Mouse (Mus musculus) cerebellum, adult 8-10 months (tissue): Measurements from ENCODE around the gene Atp2b1.
"Not testable (repeated sequence)": the region's sequence is repeated elsewhere in the genome, so short reads cannot be mapped to it uniquely, and the experiment has no call there.

Source experiments
- DNase-seq: peaks from one replicate; pipeline ENCODE4 v3.0.0; 2022

Atp2b1 gene

DNA sequence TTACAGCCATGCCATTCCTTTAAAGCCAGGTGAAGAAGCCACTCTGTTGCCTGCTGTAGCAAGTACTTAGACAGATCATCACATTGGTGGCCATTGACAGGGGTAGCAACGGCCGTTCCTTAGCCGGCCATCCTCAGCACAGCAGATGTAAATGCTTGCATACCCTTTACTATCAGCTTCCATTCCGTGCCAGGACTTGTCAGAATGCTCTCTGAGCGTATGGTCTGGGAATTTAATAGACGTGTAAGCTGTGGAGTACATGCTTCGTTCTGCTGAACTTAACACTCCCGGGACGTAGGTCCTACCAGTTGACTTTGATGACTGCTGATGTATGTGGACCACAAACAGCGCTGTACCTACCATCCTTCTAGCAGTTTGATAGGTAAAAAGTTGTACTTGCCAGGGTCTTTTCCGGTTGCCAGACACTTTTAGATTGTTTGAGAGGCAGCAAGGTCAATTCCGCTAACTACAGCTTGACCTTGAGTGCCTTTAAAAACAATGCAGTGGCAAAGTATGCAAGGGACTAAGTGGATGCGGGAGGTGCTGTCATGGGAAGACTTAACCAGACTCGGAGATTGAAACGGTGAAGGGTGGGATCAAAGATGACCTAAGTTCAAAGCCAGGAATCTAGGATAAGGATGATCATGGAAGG, 53.2 kb downstream of the Atp2b1 start:
- no peak for DNase-seq

DNA sequence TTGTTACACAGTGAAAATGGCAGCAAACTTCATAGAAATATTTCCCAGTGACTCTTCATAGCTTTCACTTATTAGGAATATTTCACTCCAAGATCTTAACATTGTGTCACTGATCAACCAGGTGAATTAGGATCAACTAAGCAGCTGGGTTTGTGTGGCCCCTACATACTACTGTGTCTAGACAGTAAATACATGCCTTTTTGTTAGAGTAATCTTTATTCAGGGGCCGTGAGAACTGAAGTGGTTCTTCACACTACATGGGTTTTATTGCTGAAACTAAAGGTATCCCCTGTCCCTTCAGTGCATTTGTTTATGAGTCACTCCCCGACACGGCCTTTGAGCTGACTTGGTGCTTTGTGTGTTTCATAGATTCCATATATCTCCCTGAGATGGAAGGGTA, 56.7 kb downstream of the Atp2b1 start:
- no peak for DNase-seq

DNA sequence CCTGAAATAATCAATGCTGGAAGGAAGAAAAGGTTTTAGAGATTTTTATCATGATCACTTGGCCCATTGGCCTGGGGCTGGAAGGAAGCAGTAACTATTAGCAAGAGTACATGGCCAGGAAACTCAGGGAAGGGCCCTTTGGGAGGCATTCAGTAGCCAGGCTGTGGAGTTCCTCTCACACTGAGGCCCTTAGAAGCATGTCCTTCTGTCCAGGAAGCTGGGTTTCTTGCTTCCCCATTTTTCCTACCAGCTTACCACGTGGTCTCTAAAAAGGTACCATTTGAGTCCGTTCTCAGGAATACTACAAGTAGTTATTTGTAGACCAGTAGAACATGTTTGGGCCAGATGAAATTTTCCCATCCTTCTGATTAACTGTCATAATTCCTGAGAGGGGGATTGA, 58.2 kb downstream of the Atp2b1 start:
- DNase-seq, result no peak

DNA sequence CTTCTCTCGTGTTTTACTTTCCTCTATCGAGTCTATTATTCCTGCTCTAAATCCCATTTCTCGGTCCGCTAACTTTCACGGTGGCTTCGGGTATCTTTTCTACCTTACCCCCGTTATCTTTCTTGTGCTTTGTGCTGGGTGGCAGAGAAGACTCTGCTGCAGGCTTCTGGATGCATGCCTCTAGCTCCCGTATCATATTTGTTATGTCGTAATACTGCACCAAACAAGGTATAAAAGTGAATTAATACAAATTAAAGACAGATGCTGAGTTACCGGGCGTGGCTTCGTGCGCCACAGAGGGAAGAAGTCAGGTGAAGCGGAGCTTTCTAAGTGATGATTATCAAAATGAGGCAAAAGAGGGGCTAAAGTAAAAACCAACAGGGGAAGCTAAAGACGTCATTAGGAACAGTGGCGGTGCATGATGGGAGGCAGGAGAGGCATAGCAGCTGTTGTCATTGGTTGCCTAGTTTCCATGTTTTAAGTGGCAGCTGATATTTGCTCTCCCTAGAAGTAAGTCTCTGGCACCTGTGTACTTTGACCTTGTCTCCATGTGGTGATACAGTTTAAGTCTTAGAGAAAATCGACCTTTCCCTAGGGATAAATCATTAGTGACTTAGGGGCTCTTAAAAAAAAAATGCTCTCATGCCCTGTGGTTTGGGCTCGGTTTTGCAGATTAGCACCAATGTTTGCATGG, 58.9 kb downstream of the Atp2b1 start:
- DNase-seq, result no peak

DNA sequence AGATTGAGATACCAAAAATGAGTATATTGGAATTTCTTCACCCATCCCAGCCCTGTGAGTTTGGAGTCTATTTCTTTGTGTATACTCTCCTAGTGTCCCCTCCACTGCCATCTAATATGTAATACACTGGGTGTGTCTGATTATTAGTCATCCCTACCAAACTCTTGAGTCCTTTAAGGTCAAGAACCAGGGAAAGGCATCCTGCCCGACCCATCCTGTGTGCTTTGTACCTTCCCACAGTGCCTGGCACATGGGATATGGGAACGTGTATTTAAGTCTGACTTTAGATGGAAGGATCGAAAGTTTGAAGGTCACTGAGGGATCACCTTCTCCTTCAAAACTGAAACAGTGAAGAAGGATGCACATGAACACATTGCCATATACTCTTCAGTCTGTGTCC, 60.4 kb downstream of the Atp2b1 start:
- DNase-seq, result no peak

DNA sequence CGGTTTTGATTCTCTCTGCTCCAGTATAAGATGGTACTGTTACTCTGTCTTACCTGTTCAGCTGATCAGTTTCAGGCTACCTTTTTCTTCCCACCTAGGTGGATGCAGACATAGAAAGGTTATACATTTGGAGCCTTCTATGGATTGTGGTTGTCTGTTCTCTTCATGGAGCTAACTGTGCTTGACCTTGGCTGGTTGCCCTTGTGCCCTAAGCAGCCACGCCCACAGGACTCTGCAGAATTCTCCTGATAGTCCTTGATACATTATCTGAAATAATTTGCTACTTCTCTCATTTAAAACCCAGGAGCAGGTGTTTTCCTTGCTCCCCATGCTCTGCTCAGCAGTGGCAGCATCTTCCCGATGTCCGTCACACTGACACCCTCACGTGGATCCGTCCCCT, 61.4 kb downstream of the Atp2b1 start:
- DNase-seq, result no peak

DNA sequence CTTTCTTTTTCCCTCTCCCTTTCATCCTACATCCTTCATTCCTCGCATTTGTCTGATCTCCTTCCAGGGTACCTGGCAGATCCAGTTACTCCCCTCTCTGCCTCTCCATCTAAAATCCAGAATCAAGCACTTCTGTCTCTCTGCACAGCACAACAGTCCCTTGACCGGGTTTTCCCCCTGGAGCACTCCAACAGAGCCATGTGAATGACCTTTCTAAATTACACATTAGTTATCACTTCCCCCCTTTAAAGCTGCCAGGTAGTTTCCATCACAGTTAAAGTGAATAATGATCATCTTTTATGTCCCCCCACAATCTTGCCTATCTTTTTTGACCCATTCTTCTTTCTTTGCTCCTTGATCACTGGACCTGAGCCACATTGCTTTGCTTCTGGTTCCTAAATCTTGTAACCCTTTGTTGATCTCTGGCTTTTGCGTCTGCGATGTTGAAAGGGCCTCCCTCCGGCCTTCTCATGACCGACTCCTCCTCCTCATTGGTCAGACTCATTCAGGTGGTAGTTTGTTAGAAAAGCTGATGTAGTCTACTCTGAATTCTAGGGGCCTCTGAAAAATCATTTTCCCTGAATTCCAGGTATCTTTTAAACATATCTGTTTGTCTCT, 62.8 kb downstream of the Atp2b1 start:
- no peak for DNase-seq

DNA sequence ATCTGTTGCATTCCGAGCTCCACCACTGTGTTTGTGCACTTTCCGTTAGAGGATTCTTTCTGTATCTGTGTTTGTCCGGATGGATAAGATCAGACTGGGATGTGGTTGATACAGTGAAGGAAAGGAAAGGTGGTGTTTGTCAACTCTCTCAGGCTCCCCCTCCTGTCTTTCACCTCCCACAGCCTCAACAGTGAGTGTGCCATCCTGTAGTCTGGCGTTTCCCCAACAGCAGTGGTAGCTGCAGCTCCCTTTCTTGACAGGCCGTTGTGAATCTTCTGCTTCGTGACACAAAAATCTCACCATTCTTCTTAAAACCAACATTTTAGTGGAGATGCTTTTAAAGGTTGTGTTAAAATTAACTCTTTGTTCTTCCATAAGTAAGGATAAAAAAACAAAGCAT, 64.6 kb downstream of the Atp2b1 start:
- no peak for DNase-seq

DNA sequence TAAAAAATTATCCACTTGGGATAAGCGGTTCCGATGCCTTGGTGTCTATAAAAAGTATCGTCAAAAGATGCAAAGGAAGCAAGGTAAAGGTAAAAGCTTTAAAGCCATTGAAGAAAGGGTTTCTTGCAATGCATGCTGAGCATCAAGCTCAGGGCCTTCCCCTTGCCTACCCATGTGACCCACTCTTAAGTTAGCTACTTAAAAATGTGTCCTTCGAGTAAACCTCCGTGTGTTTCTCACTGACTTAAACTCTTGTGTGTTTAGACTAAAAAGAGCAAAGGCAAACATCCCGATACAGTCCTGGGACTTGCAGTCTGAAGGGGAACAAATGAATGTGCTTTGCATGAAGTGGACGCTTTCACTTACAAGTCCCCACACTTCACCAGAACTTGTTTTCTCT, 65.1 kb downstream of the Atp2b1 start:
- no peak for DNase-seq

DNA sequence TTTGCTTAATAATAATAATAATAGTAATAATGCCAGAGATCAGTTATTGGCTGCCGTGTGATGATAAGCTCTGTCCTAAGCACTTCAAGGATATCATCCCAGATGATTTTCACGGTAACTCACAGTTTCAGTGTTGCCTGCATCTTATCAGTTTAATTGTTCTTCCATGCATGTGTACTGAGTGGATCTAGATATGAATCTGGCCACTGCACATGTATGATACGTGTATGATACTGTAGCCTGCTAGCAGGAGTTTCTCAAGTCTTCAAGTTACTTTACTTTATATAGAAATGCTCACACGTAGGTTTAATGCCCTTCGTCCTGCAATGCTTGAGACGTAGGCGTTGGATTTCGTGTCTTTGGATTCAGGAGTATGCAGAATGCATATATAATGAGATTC, 65.7 kb downstream of the Atp2b1 start:
- DNase-seq, result no peak

DNA sequence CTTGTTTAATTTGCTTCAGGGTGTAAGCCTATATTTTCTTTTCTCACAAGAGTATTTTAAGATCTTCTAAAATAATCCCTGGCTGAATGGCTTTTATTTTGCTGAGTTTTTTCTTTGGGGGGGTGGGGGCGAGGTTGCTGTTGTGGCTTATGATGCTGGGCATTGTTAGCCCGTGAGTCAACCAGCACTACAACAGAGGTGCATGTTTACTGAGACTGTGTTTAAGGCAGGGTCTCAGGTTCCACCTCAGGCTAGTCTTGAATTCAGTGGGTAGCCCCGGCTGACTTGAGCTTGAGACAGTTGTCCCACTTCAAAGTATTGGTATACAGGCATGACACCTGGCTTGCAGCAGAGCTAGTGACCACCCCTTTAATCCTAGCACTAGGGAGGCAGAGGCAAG, 77.8 kb downstream of the Atp2b1 start:
- no peak for DNase-seq

DNA sequence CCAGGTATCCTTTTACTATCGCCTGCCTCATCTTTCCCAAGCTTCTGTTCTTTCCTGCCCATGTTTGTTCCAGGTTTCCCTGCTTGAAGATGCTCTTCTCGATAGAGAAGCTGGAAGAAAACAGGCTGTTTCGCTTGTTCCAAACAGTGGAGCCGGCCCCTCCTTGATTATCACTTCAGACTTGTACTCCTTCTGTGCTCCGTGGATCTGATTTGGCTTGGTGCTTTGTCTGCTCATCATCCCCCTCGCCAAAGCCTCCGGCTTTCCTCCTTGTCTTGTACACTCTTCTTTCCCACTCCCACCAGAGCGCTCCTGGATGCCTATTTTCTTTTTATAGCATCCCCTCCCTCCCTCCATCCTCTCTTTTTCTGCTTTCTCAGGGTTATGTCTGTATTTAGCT, 79.0 kb downstream of the Atp2b1 start:
- DNase-seq, result no peak

DNA sequence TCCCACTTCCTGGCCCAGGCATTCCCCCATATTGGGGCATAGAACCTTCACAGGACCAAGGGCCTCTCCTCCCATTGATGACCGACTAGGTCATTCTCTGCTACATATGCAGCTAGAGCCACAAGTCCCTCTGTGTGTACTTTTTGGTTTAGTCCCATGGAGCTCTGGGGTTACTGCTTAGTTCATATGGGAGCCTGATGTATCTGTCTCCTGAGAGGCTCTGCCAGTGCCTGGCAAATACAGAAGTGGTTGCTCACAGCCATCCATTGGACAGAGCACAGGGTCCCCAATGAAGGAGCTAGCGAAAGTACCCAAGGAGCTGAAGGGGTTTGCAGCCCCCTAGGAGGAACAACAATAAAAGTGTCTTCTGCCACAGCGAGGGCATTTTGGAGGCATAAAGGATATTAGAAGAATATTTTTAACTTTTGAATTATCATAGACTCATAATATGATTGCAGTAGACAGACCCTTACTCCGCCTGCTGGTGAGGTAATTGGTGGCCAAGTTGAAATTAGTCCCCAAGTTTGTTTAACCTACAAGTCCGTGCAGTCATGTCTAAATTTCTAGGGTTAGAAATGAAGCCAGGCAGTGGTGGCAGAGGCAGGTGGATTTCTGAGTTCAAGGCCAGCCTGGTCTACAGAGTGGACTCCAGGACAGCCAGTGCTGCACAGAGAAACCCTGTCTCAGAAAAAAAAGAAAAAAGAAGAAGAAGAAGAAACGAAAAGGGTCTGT, 81.0 kb downstream of the Atp2b1 start:
- DNase-seq, result not testable (repeated sequence)

DNA sequence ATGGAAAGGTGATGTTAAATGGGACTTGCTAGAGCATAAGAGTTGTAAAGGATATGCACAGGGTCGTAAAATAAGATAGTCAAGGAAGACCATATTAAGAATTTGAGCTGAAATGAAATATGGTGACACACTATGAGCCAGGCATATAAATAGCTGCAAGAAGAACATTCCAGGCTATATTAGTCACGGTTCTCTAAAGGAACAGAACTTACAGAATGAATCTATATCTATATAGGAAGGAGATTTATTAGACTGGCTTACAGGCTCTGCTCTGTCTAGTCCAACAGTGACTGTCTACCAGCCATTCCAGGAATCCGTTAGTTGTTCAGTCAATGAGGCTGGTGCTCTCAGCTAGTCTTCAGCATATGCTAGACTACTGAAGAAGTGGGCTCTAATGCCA, 90.7 kb downstream of the Atp2b1 start:
- DNase-seq, result no peak

DNA sequence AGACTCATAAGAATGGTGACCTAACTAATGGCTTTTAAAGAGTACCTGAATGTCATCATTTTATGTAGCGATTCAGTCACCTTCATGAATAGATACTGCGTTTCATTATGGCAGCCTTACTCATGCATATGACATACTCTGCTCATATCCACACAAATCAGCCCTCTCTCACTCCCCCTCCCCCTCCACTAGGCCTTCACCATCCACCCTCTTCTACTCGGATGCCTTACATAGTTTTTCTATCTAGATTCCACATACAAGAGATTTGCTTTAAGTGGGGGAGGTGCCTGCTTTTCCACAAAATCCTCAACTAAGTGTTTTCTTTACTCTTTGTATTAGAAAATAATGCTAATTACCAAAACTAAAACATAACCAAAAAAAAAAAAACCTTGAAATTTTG, 96.9 kb downstream of the Atp2b1 start:
- no peak for DNase-seq

DNA sequence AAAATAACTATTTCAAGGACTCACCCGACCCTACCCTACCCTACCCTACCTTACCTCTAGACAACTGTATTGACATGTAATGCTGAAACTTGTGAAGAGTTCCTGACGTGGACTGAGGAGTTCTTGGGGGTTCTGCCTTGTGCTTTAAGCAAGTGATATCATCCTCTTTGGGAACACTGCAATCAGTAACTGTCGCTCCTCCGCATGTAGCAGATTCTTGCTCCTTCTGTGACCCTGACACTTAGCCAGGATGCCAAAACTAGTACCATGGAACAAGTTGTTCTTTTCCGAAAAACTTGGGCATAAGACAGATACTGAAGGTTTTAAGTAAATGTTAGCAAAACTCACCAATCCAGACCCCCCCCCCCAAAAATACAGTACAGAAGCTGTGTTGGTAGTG, 97.9 kb downstream of the Atp2b1 start:
- no peak for DNase-seq

DNA sequence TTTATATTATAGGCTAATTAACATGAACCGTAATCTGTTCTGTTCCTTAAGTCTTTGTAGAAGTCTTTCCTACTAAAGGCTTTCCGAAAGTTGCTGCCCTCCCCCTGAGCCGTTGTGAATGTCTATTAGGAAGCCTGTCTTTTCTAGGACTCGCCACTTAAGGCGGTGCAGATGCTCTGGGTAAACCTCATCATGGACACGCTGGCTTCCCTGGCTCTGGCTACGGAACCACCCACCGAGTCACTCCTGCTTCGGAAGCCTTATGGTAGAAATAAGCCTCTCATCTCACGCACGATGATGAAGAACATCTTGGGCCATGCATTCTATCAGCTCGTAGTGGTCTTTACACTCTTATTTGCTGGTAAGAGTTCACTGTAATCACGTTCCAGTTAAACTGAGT, 100.5 kb downstream of the Atp2b1 start:
- DNase-seq, result no peak

DNA sequence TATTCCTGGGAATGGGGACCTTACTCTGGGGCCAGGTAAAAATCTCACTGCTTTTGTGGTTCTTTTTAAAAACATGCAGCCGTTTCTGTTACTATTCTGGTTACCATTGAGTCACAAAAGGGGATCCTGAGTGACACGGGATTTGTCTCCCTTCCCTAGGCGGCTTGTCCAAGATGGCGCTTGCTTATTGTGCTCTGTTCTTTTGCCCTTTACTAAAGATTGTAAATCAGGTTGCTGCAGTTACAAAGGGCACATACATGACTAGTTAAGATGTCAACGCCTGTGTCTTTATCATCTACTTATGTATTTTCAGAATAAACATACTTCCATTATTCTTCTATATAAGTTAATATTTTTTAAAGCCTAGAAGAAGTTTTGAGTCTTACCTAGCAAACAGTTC, 102.8 kb downstream of the Atp2b1 start:
- no peak for DNase-seq

DNA sequence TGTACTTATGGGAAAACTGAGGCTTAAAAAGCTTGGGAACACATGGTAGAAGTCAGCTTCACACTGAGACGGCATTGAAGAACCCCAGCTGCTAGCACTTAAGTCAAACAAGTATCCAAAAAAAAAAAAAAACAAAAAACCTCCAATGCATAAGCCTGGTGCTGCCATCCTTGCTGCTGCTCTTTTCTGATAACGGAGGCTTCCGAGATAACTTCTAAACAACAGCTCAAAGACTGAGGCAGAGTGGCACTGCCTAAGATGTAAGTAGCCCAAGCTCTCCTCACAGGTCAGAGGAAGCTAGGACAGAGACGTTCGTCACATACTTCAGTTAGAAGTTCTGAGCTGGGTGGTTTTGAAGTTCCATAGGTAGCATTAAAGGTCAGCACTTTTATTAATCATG, 113.3 kb downstream of the Atp2b1 start:
- no peak for DNase-seq

DNA sequence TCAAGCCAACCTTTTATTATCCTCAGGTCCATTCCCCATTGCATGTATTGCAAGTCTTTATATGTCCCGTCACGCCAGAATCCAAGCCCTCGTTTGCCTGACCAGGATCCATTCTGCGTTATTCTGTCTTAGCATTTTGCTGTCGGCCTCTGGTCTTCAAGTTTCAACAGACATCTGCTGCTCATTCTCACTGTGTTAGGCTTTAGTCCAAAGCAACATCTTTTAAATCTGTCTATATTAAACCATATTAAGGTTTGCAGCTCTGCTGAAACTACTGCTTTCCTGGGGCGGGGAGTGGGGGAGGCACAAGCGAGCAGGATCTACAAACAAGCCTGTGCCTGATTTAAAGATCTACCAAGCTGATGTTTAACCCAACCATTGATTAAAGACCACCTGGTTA, 115.6 kb downstream of the Atp2b1 start:
- no peak for DNase-seq

DNA sequence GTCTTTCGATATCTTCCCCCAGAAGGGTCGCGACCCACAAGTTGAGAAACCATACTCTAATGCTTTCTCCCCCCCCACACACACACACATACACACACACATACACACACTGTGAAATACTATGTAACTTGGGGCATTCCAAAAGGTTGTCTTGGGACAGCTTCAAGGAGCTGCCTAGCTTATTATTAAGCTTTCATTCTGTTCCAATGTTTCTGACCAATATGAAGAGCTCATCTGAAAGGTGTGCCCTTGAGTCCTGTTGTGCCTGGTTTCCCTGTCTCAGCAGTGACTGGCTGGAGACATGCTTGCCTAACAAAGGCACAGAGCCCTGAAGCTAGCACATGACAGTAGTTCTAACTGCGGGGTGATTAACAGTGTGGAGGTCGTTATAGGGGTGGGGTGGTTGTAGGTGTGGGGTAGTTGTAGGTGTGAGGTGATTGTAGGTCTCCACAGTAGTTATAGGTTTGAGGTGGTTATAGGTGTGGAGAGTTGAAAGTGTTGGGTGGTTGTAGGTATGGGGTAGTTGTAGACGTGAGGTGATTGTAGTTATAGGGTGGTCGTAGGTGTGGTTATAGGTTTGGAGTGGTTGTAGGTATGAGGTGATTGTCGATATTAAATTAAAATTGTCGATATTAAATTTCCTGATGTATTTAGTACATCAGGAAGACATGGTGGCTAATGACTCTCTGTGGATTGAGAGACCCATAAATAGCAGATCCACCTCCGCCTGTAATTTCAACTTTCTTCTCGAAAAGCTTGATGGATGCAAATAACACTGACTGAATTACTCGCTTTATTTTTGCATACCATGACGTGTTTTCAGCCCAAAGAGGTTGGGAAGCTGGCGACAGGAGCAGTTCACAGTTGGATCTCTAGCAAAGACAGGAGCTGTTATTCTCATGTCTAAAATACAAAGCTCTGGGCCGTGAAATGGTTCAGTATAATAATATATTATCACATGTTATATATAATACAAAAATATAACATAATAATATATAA, 119.9 kb downstream of the Atp2b1 start:
- no peak for DNase-seq

DNA sequence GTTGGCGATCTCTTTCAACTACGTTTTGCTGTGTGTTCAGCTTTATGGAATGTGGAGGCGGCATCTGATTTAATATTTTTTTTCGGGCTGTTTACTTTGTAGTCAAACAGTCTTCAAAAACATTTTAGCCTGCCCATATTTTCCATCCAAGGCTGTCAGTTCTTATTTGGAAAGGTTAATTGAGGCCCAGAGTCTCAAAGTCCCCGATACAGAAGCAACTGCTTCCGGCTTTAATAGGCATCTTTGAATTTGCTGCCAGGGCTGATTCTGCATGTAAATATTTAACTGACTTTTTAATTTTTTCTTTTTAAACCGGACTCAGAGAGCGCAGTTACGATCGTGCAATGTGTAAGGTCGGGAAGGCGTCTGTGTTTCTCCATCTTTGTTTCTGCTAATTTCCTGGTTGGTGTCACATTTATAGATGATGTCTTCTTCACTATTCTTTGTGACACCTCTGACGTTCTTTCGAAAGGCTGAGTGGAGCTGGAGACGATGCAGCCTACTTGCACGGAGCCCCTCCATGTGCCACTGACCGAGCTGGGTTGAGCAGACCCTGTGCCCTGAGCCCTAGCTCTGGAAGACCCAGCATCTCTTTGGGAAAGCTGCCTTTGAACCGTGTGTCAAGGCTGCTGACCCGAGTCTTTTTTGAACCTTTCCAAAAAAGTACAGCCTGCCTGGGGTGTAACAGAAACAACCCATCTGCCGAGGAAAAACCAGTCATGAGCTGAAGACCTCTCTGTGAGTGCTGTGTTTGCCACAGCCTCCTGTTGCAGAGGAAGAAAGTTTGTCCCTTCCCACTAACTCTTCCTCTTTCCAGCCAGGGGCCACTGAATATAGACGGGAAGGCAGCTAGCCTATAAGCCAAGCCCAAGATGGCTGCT, 123.2 kb downstream of the Atp2b1 start:
- DNase-seq, result no peak
